In the genomic region with DNA sequence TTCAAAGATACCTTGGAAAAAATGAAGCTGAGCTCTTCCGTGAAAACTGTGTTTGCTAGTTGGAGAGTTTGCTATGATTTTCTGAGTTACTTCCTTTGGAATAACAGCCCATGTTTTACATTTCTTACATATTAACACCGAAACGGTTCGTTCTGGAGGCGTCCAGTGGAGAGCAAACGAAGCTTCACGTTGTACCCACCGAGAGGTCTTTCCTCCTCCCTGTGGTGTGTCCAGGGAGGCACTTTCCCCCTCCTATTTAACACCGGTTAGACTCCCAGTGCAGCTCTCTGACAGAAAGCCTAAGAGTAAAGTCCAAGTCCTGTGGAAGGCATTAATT, we compare ENCODE assay signal across 9 mouse cellular contexts. TPM values are rescaled to one million over a fixed set of nuclear protein-coding genes. Genes with fewer than 3 reads are reported as not detected.
DNase-seq lines count a peak whose midpoint lies in the region; ATAC-seq and TF ChIP-seq lines count a peak whose summit lies in the region.
"Had no signal": no experiment of that assay in that cellular context is flagged by ENCODE, and none has a peak within 500 bp of the region (broad histone marks: within the 10 kb centered on the region; RNA-seq: fewer than 3 reads in every experiment).

No protein-coding gene starts in this region.

- no peak for TF ChIP-seq CTCF in ES-Bruce4 (IDR thresholded peaks at IDR 0.05; ENCODE audit: low read depth, low read length)

- no peak for TF ChIP-seq EP300 in ES-Bruce4 (IDR thresholded peaks at IDR 0.05; ENCODE audit: insufficient read depth, low read depth, low read length)

- H3K4me1 ChIP-seq in heart, embryonic 12.5 days (replicated peaks): peaks cover 39% of the 10 kb centered on the region
- H3K4me1 ChIP-seq in ES-Bruce4 (ENCODE audit: control insufficient read depth, insufficient read depth, low read length): no peaks in the 10 kb centered on the region
- peaks cover 21% of the 10 kb centered on the region for H3K4me1 ChIP-seq in forebrain, embryonic 15.5 days
- H3K4me1 ChIP-seq in liver, embryonic 13.5 days (replicated peaks): peaks cover 48% of the 10 kb centered on the region

- H3K4me2 ChIP-seq in heart, embryonic 12.5 days: peak overlapping the region; percentile 98
- peak overlapping the region; percentile 81 for H3K4me2 ChIP-seq in forebrain, embryonic 15.5 days (replicated peaks)
- peak overlapping the region; percentile 61 for H3K4me2 ChIP-seq in liver, embryonic 13.5 days

- H3K27ac ChIP-seq in heart, embryonic 12.5 days (ENCODE audit: poor library complexity, severe bottlenecking): no peak overlapping the region
- peak overlapping the region; percentile 86 for H3K27ac ChIP-seq in ES-Bruce4 (ENCODE audit: insufficient read depth, low read length)
- no peak overlapping the region for H3K27ac ChIP-seq in forebrain, embryonic 15.5 days (replicated peaks)
- H3K27ac ChIP-seq in liver, embryonic 13.5 days: 0 out of 2 replicates have a peak overlapping the region, but pooled peaks have one; percentile 27

- no peak for DNase-seq in heart, postnatal 10 days
- no peak for DNase-seq in liver, embryonic 13.5 days
- no peak for DNase-seq in adrenal gland, adult 8-10 months
- no peak for DNase-seq in gastrocnemius, postnatal 4 days (ENCODE audit: low spot score in 2 of 2)
- DNase-seq in urinary bladder, postnatal 10 days (ENCODE audit: low spot score): no peak

- 31% methylated on average over 9 of the region's 9 CpGs for WGBS in heart, embryonic 12.5 days
- 37% methylated on average over 9 of the region's 9 CpGs for WGBS in forebrain, embryonic 15.5 days
- WGBS in liver, embryonic 13.5 days (ENCODE audit: insufficient replicate concordance): 24% methylated on average over 9 of the region's 9 CpGs

- H3K36me3 ChIP-seq in heart, embryonic 12.5 days: no peaks in the 10 kb centered on the region
- no peaks in the 10 kb centered on the region for H3K36me3 ChIP-seq in ES-Bruce4 (ENCODE audit: control insufficient read depth, insufficient read depth, low read length, poor library complexity, severe bottlenecking)
- no peaks in the 10 kb centered on the region for H3K36me3 ChIP-seq in forebrain, embryonic 15.5 days
- H3K36me3 ChIP-seq in liver, embryonic 13.5 days: no peaks in the 10 kb centered on the region

- ATAC-seq in heart, embryonic 12.5 days (ENCODE audit: insufficient number of reproducible peaks, low FRiP score): no peak
- ATAC-seq in forebrain, embryonic 15.5 days (replicated peaks): no peak
- ATAC-seq in liver, embryonic 13.5 days (ENCODE audit: low read depth): peak; percentile 19; the same call in 1 of the 2 replicates

- H3K27me3 ChIP-seq in heart, embryonic 12.5 days (replicated peaks): no peaks in the 10 kb centered on the region
- no peaks in the 10 kb centered on the region for H3K27me3 ChIP-seq in ES-Bruce4 (ENCODE audit: control insufficient read depth, insufficient read depth, low read length, poor library complexity, severe bottlenecking)
- peaks cover 13% of the 10 kb centered on the region; the same call in 1 of the 2 replicates for H3K27me3 ChIP-seq in forebrain, embryonic 15.5 days
- H3K27me3 ChIP-seq in liver, embryonic 13.5 days: peaks cover 63% of the 10 kb centered on the region
- H3K27me3 ChIP-seq: CH12.LX had no signal

- H3K4me3 ChIP-seq in heart, embryonic 12.5 days: peak overlapping the region; percentile 64
- H3K4me3 ChIP-seq in ES-Bruce4 (ENCODE audit: low read depth, low read length): peak overlapping the region; percentile 57
- peak overlapping the region; percentile 46 for H3K4me3 ChIP-seq in forebrain, embryonic 15.5 days
- peak overlapping the region; percentile 50 for H3K4me3 ChIP-seq in liver, embryonic 13.5 days (replicated peaks)

- TF ChIP-seq POLR2A in ES-Bruce4 (IDR thresholded peaks at IDR 0.05; ENCODE audit: insufficient read depth, low read length): no peak

- intact Hi-C loops in heart, postnatal 10 days (cut with DNase I): no loop called here

- H3K9me3 ChIP-seq in heart, embryonic 12.5 days (replicated peaks): no peaks in the 10 kb centered on the region
- H3K9me3 ChIP-seq in ES-Bruce4 (replicated peaks; ENCODE audit: control insufficient read depth, insufficient read depth, low read length, poor library complexity, severe bottlenecking): no peaks in the 10 kb centered on the region
- H3K9me3 ChIP-seq in forebrain, embryonic 15.5 days: no peaks in the 10 kb centered on the region
- H3K9me3 ChIP-seq in liver, embryonic 13.5 days (replicated peaks): no peaks in the 10 kb centered on the region

- peak overlapping the region; percentile 84 for H3K9ac ChIP-seq in heart, embryonic 12.5 days
- peak overlapping the region; percentile 15; the same call in 1 of the 2 replicates for H3K9ac ChIP-seq in ES-Bruce4 (ENCODE audit: low read depth, poor library complexity, severe bottlenecking)
- H3K9ac ChIP-seq in forebrain, embryonic 15.5 days (replicated peaks): no peak overlapping the region; the same call in 1 of the 2 replicates
- peak overlapping the region; percentile 45; the same call in 1 of the 2 replicates for H3K9ac ChIP-seq in liver, embryonic 13.5 days

RNA-seq across cellular contexts. Expression of gene Gipc2, which starts 1.0 kb away (rescaled TPM):
- polyA plus RNA-seq in heart, embryonic 12.5 days (2016; fragmentation: Nextera tagmentation; extraction: Ambion mirVana): 1.3 and 4.5 TPM in 2 replicates
- 1 to 10 TPM; 3.8 to 5.4 TPM for total RNA-seq in heart, postnatal 10 days (2021)
- polyA plus RNA-seq in ES-Bruce4 (2011; ENCODE audit: insufficient read depth, insufficient read length, low read depth, missing spikeins): 17.1 and 19.9 TPM in 2 replicates
- polyA plus RNA-seq in forebrain, embryonic 15.5 days (2015; fragmentation: Nextera tagmentation; extraction: Ambion mirVana): 1.9 and 2.7 TPM in 2 replicates
- polyA plus RNA-seq in liver, embryonic 13.5 days (2015; fragmentation: Nextera tagmentation; extraction: Ambion mirVana): 12.3 and 21.0 TPM in 2 replicates
- 1 to 10 TPM in 1 of 4 experiments, under 1 TPM in 3; 0.61 to 1.8 (median 0.82) TPM for total RNA-seq in adrenal gland, adult 8-10 months (2022)
- 1 to 10 TPM in 1 of 2 experiments, under 1 TPM in 1; 0.86 to 1.4 TPM for total RNA-seq in gastrocnemius, postnatal 4 days (2021)

RNA-seq across cellular contexts. Expression of gene Dnajb4, which starts 45.1 kb away (rescaled TPM):
- polyA plus RNA-seq in heart, embryonic 12.5 days (2016; fragmentation: Nextera tagmentation; extraction: Ambion mirVana): 53.0 and 56.3 TPM in 2 replicates
- total RNA-seq in heart, postnatal 10 days (2021): 10 to 100 TPM; 70.3 to 70.6 TPM
- polyA plus RNA-seq in ES-Bruce4 (2011; ENCODE audit: insufficient read depth, insufficient read length, low read depth, missing spikeins): 27.0 and 28.8 TPM in 2 replicates
- 29.8 and 35.4 TPM in 2 replicates for polyA plus RNA-seq in forebrain, embryonic 15.5 days (2015; fragmentation: Nextera tagmentation; extraction: Ambion mirVana)
- 35.2 and 46.3 TPM in 2 replicates for polyA plus RNA-seq in liver, embryonic 13.5 days (2015; fragmentation: Nextera tagmentation; extraction: Ambion mirVana)
- 10 to 100 TPM; 48.9 to 56.3 (median 52.6) TPM for total RNA-seq in adrenal gland, adult 8-10 months (2022)
- total RNA-seq in gastrocnemius, postnatal 4 days (2021): 10 to 100 TPM; 65.3 to 87.7 TPM

RNA-seq across cellular contexts. Expression of gene Fubp1, which starts 45.2 kb away (rescaled TPM):
- polyA plus RNA-seq in heart, embryonic 12.5 days (2016; fragmentation: Nextera tagmentation; extraction: Ambion mirVana): 142 and 146 TPM in 2 replicates
- 10 to 100 TPM; 82.2 to 90.6 TPM for total RNA-seq in heart, postnatal 10 days (2021)
- 406 and 417 TPM in 2 replicates for polyA plus RNA-seq in ES-Bruce4 (2011; ENCODE audit: insufficient read depth, insufficient read length, low read depth, missing spikeins)
- 302 and 309 TPM in 2 replicates for polyA plus RNA-seq in forebrain, embryonic 15.5 days (2015; fragmentation: Nextera tagmentation; extraction: Ambion mirVana)
- 99.4 and 128 TPM in 2 replicates for polyA plus RNA-seq in liver, embryonic 13.5 days (2015; fragmentation: Nextera tagmentation; extraction: Ambion mirVana)
- total RNA-seq in adrenal gland, adult 8-10 months (2022): 100 to 1,000 TPM; 105 to 167 (median 132) TPM
- 100 to 1,000 TPM; 105 to 116 TPM for total RNA-seq in gastrocnemius, postnatal 4 days (2021)

Comparison
In these comparisons a context has a peak if more than half of its experiments do, and no peak if none do; other contexts are left out.
1. H3K27ac ChIP-seq: peak in ES-Bruce4 (single experiment) and liver, embryonic 13.5 days (single experiment); none in heart, embryonic 12.5 days (single experiment) and forebrain, embryonic 15.5 days (single experiment).
2. Peak in every context shown above with its lines, with median percentiles within 50 percentile points of each other: H3K4me2 ChIP-seq and H3K4me3 ChIP-seq.